Mouse (Mus musculus) CH12.LX (cell line): ENCODE measurements around the gene Sigirr. TPM values are rescaled to one million over a fixed set of nuclear protein-coding genes. Genes with fewer than 3 reads are reported as not detected.

Source experiments
- DNase-seq: peaks from one replicate; pipeline ENCODE4 v3.0.0-alpha.2; 2013; ENCODE audit errors: extremely low read depth
- H3K27ac ChIP-seq: 2 replicates; pipeline ENCODE4 v1.5.1; 2012; ENCODE audit warnings: low read depth, mild to moderate bottlenecking, control low read depth, moderate library complexity; ENCODE audit not compliant: insufficient read depth
- H3K27me3 ChIP-seq: replicated peaks from 2 replicates; pipeline ENCODE3; 2012; ENCODE audit warnings: inconsistent platforms
- H3K36me3 ChIP-seq, 2 experiments: replicated peaks in 1 of 2; 2 replicates each; pipeline versions ENCODE3 to v1.6.1; 2012; ENCODE audit warnings: inconsistent platforms in 1 of 2, low read length in 1 of 2, mild to moderate bottlenecking in 1 of 2, mixed read lengths in 1 of 2, moderate library complexity in 1 of 2; ENCODE audit not compliant: control insufficient read depth in 1 of 2, insufficient read depth in 1 of 2
- H3K4me1 ChIP-seq, 2 experiments: 2 replicates each; pipeline ENCODE4 v1.6.1; 2012; ENCODE audit warnings: inconsistent platforms in 1 of 2, moderate library complexity in 1 of 2; ENCODE audit not compliant: insufficient read depth in 2 of 2, control insufficient read depth in 1 of 2
- H3K4me2 ChIP-seq: 2 replicates; pipeline ENCODE4 v1.6.1; 2012; ENCODE audit warnings: low read depth, mild to moderate bottlenecking, control low read depth; ENCODE audit not compliant: poor library complexity, insufficient read depth, severe bottlenecking
- H3K4me3 ChIP-seq, 3 experiments: fragments of 150-350 bp in 1 of 3; sonication (generic) in 1 of 3; replicated peaks in 1 of 3; 2 replicates each; pipeline versions ENCODE3 to v1.5.1; 2011 to 2012; ENCODE audit warnings: low read depth in 2 of 3, low read length in 2 of 3, mild to moderate bottlenecking in 2 of 3, moderate library complexity in 2 of 3, control low read depth in 1 of 3, improper control_type of control experiment in 1 of 3, inconsistent platforms in 1 of 3, mixed read lengths in 1 of 3; ENCODE audit not compliant: poor library complexity in 1 of 3
- H3K79me2 ChIP-seq: replicated peaks from 2 replicates; pipeline ENCODE4 v1.6.1; 2012; ENCODE audit warnings: mild to moderate bottlenecking, moderate library complexity; ENCODE audit not compliant: control insufficient read depth, poor library complexity, insufficient read depth, severe bottlenecking; ENCODE audit errors: extremely low read depth
- H3K9ac ChIP-seq: 2 replicates; pipeline ENCODE4 v1.6.1; 2012; ENCODE audit warnings: low read depth, mild to moderate bottlenecking, control low read depth, moderate library complexity; ENCODE audit not compliant: insufficient read depth
- H3K9me3 ChIP-seq: replicated peaks from 2 replicates; pipeline ENCODE3; 2012; ENCODE audit warnings: low read length, inconsistent platforms, mixed read lengths
- BHLHE40 ChIP-seq: IDR thresholded peaks from 2 replicates; pipeline ENCODE4 v1.6.1; 2011; ENCODE audit warnings: mild to moderate bottlenecking, low read depth, low read length, improper control_type of control experiment
- E2F4 ChIP-seq: IDR thresholded peaks from 2 replicates; pipeline ENCODE4 v1.6.1; 2011; ENCODE audit warnings: low read depth, low read length, improper control_type of control experiment; ENCODE audit not compliant: insufficient replicate concordance
- ELF1 ChIP-seq: IDR thresholded peaks from 2 replicates; pipeline ENCODE4 v1.6.1; 2014; ENCODE audit warnings: low read depth, mild to moderate bottlenecking, inconsistent platforms, low read length, improper control_type of control experiment
- ETS1 ChIP-seq: conservative IDR thresholded peaks from 2 replicates; pipeline ENCODE4 v1.6.1; 2012; ENCODE audit warnings: low read depth, mild to moderate bottlenecking, inconsistent platforms, low read length, improper control_type of control experiment, moderate library complexity
- GABPA ChIP-seq: IDR thresholded peaks from 2 replicates; pipeline ENCODE4 v1.6.1; 2012; ENCODE audit warnings: low read depth, low read length, improper control_type of control experiment, inconsistent platforms; ENCODE audit not compliant: insufficient replicate concordance
- HCFC1 ChIP-seq: IDR thresholded peaks from 2 replicates; pipeline ENCODE4 v1.6.1; 2012; ENCODE audit warnings: low read depth, mild to moderate bottlenecking, inconsistent platforms, low read length, improper control_type of control experiment
- JUN ChIP-seq: IDR thresholded peaks from 2 replicates; pipeline ENCODE4 v1.6.1; 2011; ENCODE audit warnings: low read depth, mild to moderate bottlenecking, low read length, improper control_type of control experiment, moderate library complexity; ENCODE audit not compliant: insufficient read depth
- JUND ChIP-seq: conservative IDR thresholded peaks from 2 replicates; pipeline ENCODE4 v1.6.1; 2011; ENCODE audit warnings: low read depth, low read length, improper control_type of control experiment
- MAX ChIP-seq: IDR thresholded peaks from 2 replicates; pipeline ENCODE4 v1.6.1; 2011; ENCODE audit warnings: low read length, improper control_type of control experiment
- MAZ ChIP-seq: IDR thresholded peaks from 2 replicates; pipeline ENCODE4 v1.6.1; 2012; ENCODE audit warnings: low read depth, mild to moderate bottlenecking, inconsistent platforms, low read length, improper control_type of control experiment, moderate library complexity
- MEF2A ChIP-seq: IDR thresholded peaks from 2 replicates; pipeline ENCODE4 v1.6.1; 2014; ENCODE audit warnings: low read depth, mild to moderate bottlenecking, inconsistent platforms, low read length, improper control_type of control experiment, borderline replicate concordance
- MXI1 ChIP-seq: IDR thresholded peaks from 2 replicates; pipeline ENCODE4 v1.6.1; 2011; ENCODE audit warnings: mild to moderate bottlenecking, low read depth, low read length, improper control_type of control experiment
- MYC ChIP-seq: IDR thresholded peaks from 2 replicates; pipeline ENCODE4 v1.6.1; 2011; ENCODE audit warnings: low read depth, mild to moderate bottlenecking, improper control_type of control experiment, low read length
- PAX5 ChIP-seq: IDR thresholded peaks from 2 replicates; pipeline ENCODE4 v1.6.1; 2012; ENCODE audit warnings: low read length, inconsistent platforms, mixed read lengths
- POLR2AphosphoS2 ChIP-seq: IDR thresholded peaks from 2 replicates; pipeline ENCODE4 v1.6.1; 2011; ENCODE audit warnings: low read depth, low read length, improper control_type of control experiment
- RAD21 ChIP-seq: IDR thresholded peaks from 2 replicates; pipeline ENCODE4 v1.6.1; 2011; ENCODE audit warnings: low read depth, mild to moderate bottlenecking, low read length, improper control_type of control experiment, moderate library complexity
- RCOR1 ChIP-seq: conservative IDR thresholded peaks from 2 replicates; pipeline ENCODE4 v1.6.1; 2012; ENCODE audit warnings: low read depth, mild to moderate bottlenecking, inconsistent platforms, low read length, improper control_type of control experiment
- SIN3A ChIP-seq: IDR thresholded peaks from 2 replicates; pipeline ENCODE4 v1.6.1; 2012; ENCODE audit warnings: low read length, improper control_type of control experiment, inconsistent platforms
- SMC3 ChIP-seq: IDR thresholded peaks from 2 replicates; pipeline ENCODE4 v1.6.1; 2011; ENCODE audit warnings: low read depth, low read length, improper control_type of control experiment
- TBP ChIP-seq: conservative IDR thresholded peaks from 2 replicates; pipeline ENCODE4 v1.6.1; 2011; ENCODE audit warnings: low read depth, low read length, improper control_type of control experiment
- TCF12 ChIP-seq: IDR thresholded peaks from 2 replicates; pipeline ENCODE4 v1.6.1; 2014; ENCODE audit warnings: low read depth, mild to moderate bottlenecking, inconsistent platforms, low read length, improper control_type of control experiment
- UBTF ChIP-seq: IDR thresholded peaks from 2 replicates; pipeline ENCODE4 v1.6.1; 2012; ENCODE audit warnings: low read depth, mild to moderate bottlenecking, inconsistent platforms, low read length, improper control_type of control experiment, moderate library complexity
- USF1 ChIP-seq: IDR thresholded peaks from 2 replicates; pipeline ENCODE4 v1.6.1; 2014; ENCODE audit warnings: low read depth, mild to moderate bottlenecking, inconsistent platforms, low read length, improper control_type of control experiment
- USF2 ChIP-seq: conservative IDR thresholded peaks from 2 replicates; pipeline ENCODE4 v1.6.1; 2011; ENCODE audit warnings: low read depth, low read length, improper control_type of control experiment
- ZKSCAN1 ChIP-seq: IDR thresholded peaks from 2 replicates; pipeline ENCODE4 v1.6.1; 2012; ENCODE audit warnings: low read depth, inconsistent platforms, low read length, improper control_type of control experiment, borderline replicate concordance
- ZNF384 ChIP-seq: IDR thresholded peaks from 2 replicates; pipeline ENCODE4 v1.6.1; 2012; ENCODE audit warnings: low read depth, low read length, improper control_type of control experiment, inconsistent platforms
- dilution Hi-C: fragments of 300-500 bp; cut with MboI; formaldehyde crosslinking; loops from 2 replicates; pipeline ENCODE4 v1.14.3; 2020; ENCODE audit warnings: low sequenced_read_pairs; ENCODE audit not compliant: extremely low pct_unique_long_range_greater_than_20kb, extremely low pct_ligation_motif_present
- in situ Hi-C: fragments of 300-500 bp; cut with MboI; formaldehyde crosslinking; loops from 3 replicates; pipeline ENCODE4 v1.14.3; 2019; ENCODE audit warnings: low sequenced_read_pairs, low pct_ligation_motif_present, low pct_unique_long_range_greater_than_20kb, mixed read lengths
- polyA plus RNA-seq: library from polyadenylated mRNA; unstranded; fragments of >175 nt; gene quantifications from 2 replicates; pipeline ENCODE4 v1.2.1, GENCODE M21; 2012; ENCODE audit warnings: low read depth; ENCODE audit not compliant: insufficient read length
- total RNA-seq, 2 experiments: library from RNA; depleted of rRNA; stranded (reverse); fragments of 300-350 nt in 1 of 2; fragments of >200 nt in 1 of 2; gene quantifications; 2 replicates each; pipeline ENCODE4 v1.2.3; 2012 to 2014

Sigirr gene
- total and polyA plus RNA-seq, 3 experiments, result 15.6 to 19.2 (median 16.1) TPM

- dilution Hi-C loops, result no loop called here
Observed at GRCm38 (mm10) chr7:141131904-141132755, 31.8 kb upstream of the Sigirr start.

DNA sequence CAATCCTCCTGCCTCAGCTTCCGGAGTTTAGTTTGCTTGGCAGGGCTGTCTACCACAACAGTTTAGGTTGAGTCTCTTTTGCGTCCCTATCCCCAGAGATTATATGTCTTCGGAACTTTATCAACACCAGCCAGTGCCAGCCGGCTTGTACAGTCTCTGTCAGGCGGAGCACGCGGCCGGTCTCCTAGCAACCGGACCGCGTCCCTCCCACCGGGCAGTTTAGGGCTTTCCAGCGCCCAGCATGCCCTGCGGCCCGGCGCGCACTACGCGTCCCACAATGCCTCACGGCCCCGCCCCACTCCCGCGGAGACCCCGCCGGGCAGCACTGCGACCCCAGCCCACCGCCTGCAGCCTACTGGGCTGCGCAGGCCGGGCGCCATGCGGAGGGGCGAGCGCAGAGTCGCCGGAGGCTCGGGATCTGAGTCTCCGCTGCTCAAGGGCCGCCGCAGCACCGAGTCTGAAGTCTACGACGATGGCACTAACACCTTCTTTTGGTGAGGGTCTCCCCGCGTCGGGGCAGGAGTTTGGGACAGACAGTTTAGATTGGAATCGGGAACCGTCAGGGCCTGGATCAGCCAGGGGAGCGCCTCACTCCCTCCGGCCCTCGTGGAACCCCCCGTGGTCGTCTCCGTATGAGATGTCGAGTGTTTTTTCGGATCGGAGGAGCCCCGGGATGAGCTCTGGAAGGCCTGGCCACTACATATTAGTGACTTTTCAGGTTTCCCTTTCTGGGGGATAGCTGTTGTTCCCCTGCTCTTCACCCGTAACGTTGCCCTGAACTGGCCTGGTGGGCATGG lies 30.9 kb upstream of the Sigirr start:
- H3K36me3 ChIP-seq, result peaks cover 13 to 22% of the 10 kb centered on the region in 2 experiments
- H3K79me2 ChIP-seq, result 0 out of 2 replicates have a peak, but pooled peaks cover 3% of the 10 kb centered on the region
- H3K4me2 ChIP-seq, result peak overlapping the region; percentile 82
- no peak overlapping the region for H3K27ac ChIP-seq
- in situ Hi-C loops (loop anchor here (5.0 kb wide), 2 partner anchors 34 to 36 kb away; no protein-coding TSS in a partner anchor), dilution Hi-C loops (no loop called here)
- H3K9me3 ChIP-seq, result no peaks in the 10 kb centered on the region
- peak overlapping the region; percentile 72 to 95 (median 92) for H3K4me3 ChIP-seq
- H3K4me1 ChIP-seq, result peaks cover 3 to 29% of the 10 kb centered on the region in 2 experiments; a peak in 2 of 4 replicates
- peak; percentile 85 for DNase-seq
- peaks cover 2% of the 10 kb centered on the region for H3K27me3 ChIP-seq
- H3K9ac ChIP-seq, result peak overlapping the region; percentile 94
- no peak for TF ChIP-seq TBP
- peak; percentile 31; the same call in 1 of the 2 replicates for TF ChIP-seq BHLHE40
- TF ChIP-seq RCOR1, result no peak
- TF ChIP-seq MXI1, result peak; percentile 100
- TF ChIP-seq ELF1, result no peak
- TF ChIP-seq MEF2A, result 0 out of 2 replicates have a peak, but pooled peaks have one; percentile 26
- no peak for TF ChIP-seq PAX5
- TF ChIP-seq MAX, result peak; percentile 90
- no peak for TF ChIP-seq RAD21
- no peak for TF ChIP-seq SMC3
- no peak for TF ChIP-seq JUND
- no peak for TF ChIP-seq E2F4
- no peak for TF ChIP-seq UBTF
- no peak for TF ChIP-seq ETS1
- TF ChIP-seq ZNF384, result no peak
- TF ChIP-seq JUN, result no peak
- TF ChIP-seq MAZ, result peak; percentile 78; the same call in 1 of the 2 replicates
- TF ChIP-seq USF1, result no peak
- peak; percentile 99 for TF ChIP-seq SIN3A
- TF ChIP-seq GABPA, result no peak
- peak; percentile 84 for TF ChIP-seq HCFC1
- TF ChIP-seq ZKSCAN1, result no peak
- peak; percentile 81; the same call in 1 of the 2 replicates for TF ChIP-seq MYC
- no peak for TF ChIP-seq POLR2AphosphoS2
- no peak for TF ChIP-seq TCF12
- TF ChIP-seq USF2, result no peak

More at GRCm38 (mm10) chr7:141131904-141132755, 31.8 kb upstream of the Sigirr start:
- Histone ChIP-seq H3K27me3 (peaks cover 2% of the 10 kb centered on the region), H3K4me1 (peaks cover 3 to 29% of the 10 kb centered on the region in 2 experiments; a peak in 2 of 4 replicates), H3K9ac (peak overlapping the region; percentile 94), H3K79me2 (0 out of 2 replicates have a peak, but pooled peaks cover 3% of the 10 kb centered on the region), H3K9me3 (no peaks in the 10 kb centered on the region)
- no peak for TF ChIP-seq MXI1
- TF ChIP-seq TCF12, result no peak
- no peak for TF ChIP-seq GABPA
- TF ChIP-seq ZNF384, result no peak
- TF ChIP-seq, all 38 proteins: peak for 0
- peaks cover 19 to 31% of the 10 kb centered on the region in 2 experiments for H3K36me3 ChIP-seq
- H3K4me3 ChIP-seq, result peak overlapping the region; percentile 72 to 95 (median 92)
- H3K27ac ChIP-seq, result no peak overlapping the region
- peak overlapping the region; percentile 82 for H3K4me2 ChIP-seq
- no peak for DNase-seq
- in situ Hi-C loops, result loop anchor here (5.0 kb wide), 2 partner anchors 35 kb away; no protein-coding TSS in a partner anchor
